Mouse (Mus musculus): ENCODE data around the gene Hexb. TPM values are rescaled to one million over a fixed set of nuclear protein-coding genes. Genes with fewer than 3 reads are reported as not detected.

Gene Hexb
- polyA plus RNA-seq, 1 experiment from 2014 or later = 26.6 TPM

- H3K27ac ChIP-seq (ENCODE audit: low read depth, low read length) = peak within 1 kb of the TSS; percentile 98
- DNase-seq (ENCODE audit: low spot score) (peak; percentile 97), ATAC-seq (ENCODE audit: low FRiP score) (peak; percentile 93)
- peak within 1 kb of the TSS; percentile 94 for H3K4me3 ChIP-seq (ENCODE audit: low read depth, low read length)
- WGBS = under 1% methylated on average over 62 of the region's 89 CpGs
- H3K4me1 ChIP-seq (replicated peaks; ENCODE audit: control insufficient read depth, insufficient read depth, low read length) = peaks cover 16% of the 10 kb centered on the region
- peak within 1 kb of the TSS; percentile 86 for H3K4me2 ChIP-seq (replicated peaks; ENCODE audit: low read depth, low read length)
- H3K36me3 ChIP-seq (ENCODE audit: control insufficient read depth, insufficient read depth, low read length) = peaks cover under 1% of the 10 kb centered on the region
- H3K9me3 ChIP-seq (ENCODE audit: control insufficient read depth, low read length) = no peaks in the 10 kb centered on the region
- peak within 1 kb of the TSS; percentile 93 for H3K9ac ChIP-seq (ENCODE audit: low read depth, low read length)
- no peaks in the 10 kb centered on the region for H3K27me3 ChIP-seq (ENCODE audit: control insufficient read depth, insufficient read depth, low read length)
Observed at GRCm38 (mm10) chr13:97240965-97241786, 43.0 kb upstream of the Hexb start, which contains the start of gene Enc1. Gene Enc1, plus strand, starts transcription at chr13:97241105.

GRCm38 (mm10) chr13:97240279-97240964, 42.3 kb upstream of the Hexb start:
- DNase-seq (ENCODE audit: low spot score) = peak; percentile 86
- H3K4me2 ChIP-seq (replicated peaks; ENCODE audit: low read depth, low read length) = peak overlapping the region; percentile 86
- H3K36me3 ChIP-seq (ENCODE audit: control insufficient read depth, insufficient read depth, low read length) = no peaks in the 10 kb centered on the region; the same call in 1 of the 2 replicates
- no peaks in the 10 kb centered on the region for H3K9me3 ChIP-seq (ENCODE audit: control insufficient read depth, low read length)
- peak overlapping the region; percentile 98 for H3K27ac ChIP-seq (ENCODE audit: low read depth, low read length)
- ATAC-seq (ENCODE audit: low FRiP score) = peak; percentile 74
- peaks cover 15% of the 10 kb centered on the region for H3K4me1 ChIP-seq (replicated peaks; ENCODE audit: control insufficient read depth, insufficient read depth, low read length)
- peak overlapping the region; percentile 94 for H3K4me3 ChIP-seq (ENCODE audit: low read depth, low read length)
- no peaks in the 10 kb centered on the region for H3K27me3 ChIP-seq (ENCODE audit: control insufficient read depth, insufficient read depth, low read length)
- H3K9ac ChIP-seq (ENCODE audit: low read depth, low read length) = peak overlapping the region; percentile 93
- WGBS = 0% methylated on average over 35 of the region's 36 CpGs

GRCm38 (mm10) chr13:97239343-97240180, 41.4 kb upstream of the Hexb start:
- no peak for ATAC-seq (ENCODE audit: low FRiP score)

GRCm38 (mm10) chr13:97238181-97238981, 40.2 kb upstream of the Hexb start:
- ATAC-seq (ENCODE audit: low FRiP score) (no peak), DNase-seq (ENCODE audit: low spot score) (no peak)

More at GRCm38 (mm10) chr13:97239343-97240180, 41.4 kb upstream of the Hexb start:
- Histone ChIP-seq H3K4me1 (replicated peaks; ENCODE audit: control insufficient read depth, insufficient read depth, low read length) (peaks cover 12% of the 10 kb centered on the region), H3K9me3 (ENCODE audit: control insufficient read depth, low read length) (no peaks in the 10 kb centered on the region), H3K4me2 (replicated peaks; ENCODE audit: low read depth, low read length) (peak overlapping the region; percentile 17), H3K9ac (ENCODE audit: low read depth, low read length) (peak overlapping the region; percentile 28), H3K27ac (ENCODE audit: low read depth, low read length) (peak overlapping the region; percentile 98), H3K27me3 (ENCODE audit: control insufficient read depth, insufficient read depth, low read length) (no peaks in the 10 kb centered on the region), H3K36me3 (ENCODE audit: control insufficient read depth, insufficient read depth, low read length) (no peaks in the 10 kb centered on the region), H3K4me3 (ENCODE audit: low read depth, low read length) (no peak overlapping the region)
- peak; percentile 71 for DNase-seq (ENCODE audit: low spot score)
- 9% methylated on average over 23 of the region's 23 CpGs for WGBS

GRCm38 (mm10) chr13:97237700-97238099, 39.5 kb upstream of the Hexb start:
- H3K4me1 ChIP-seq (replicated peaks; ENCODE audit: control insufficient read depth, insufficient read depth, low read length) = peaks cover 8% of the 10 kb centered on the region; the same call in 1 of the 2 replicates
- H3K27ac ChIP-seq (ENCODE audit: low read depth, low read length) = peak overlapping the region; percentile 48; the same call in 1 of the 2 replicates
- no peak overlapping the region for H3K4me2 ChIP-seq (replicated peaks; ENCODE audit: low read depth, low read length)
- no peaks in the 10 kb centered on the region for H3K36me3 ChIP-seq (ENCODE audit: control insufficient read depth, insufficient read depth, low read length)
- DNase-seq (ENCODE audit: low spot score) (no peak), ATAC-seq (ENCODE audit: low FRiP score) (no peak)
- H3K4me3 ChIP-seq (ENCODE audit: low read depth, low read length) = no peak overlapping the region
- 47% methylated on average over 3 of the region's 3 CpGs for WGBS
- H3K9me3 ChIP-seq (ENCODE audit: control insufficient read depth, low read length) = no peaks in the 10 kb centered on the region
- no peaks in the 10 kb centered on the region for H3K27me3 ChIP-seq (ENCODE audit: control insufficient read depth, insufficient read depth, low read length)
- H3K9ac ChIP-seq (ENCODE audit: low read depth, low read length) = no peak overlapping the region

More at GRCm38 (mm10) chr13:97238181-97238981, 40.2 kb upstream of the Hexb start:
- H3K36me3 ChIP-seq (ENCODE audit: control insufficient read depth, insufficient read depth, low read length) = no peaks in the 10 kb centered on the region
- H3K27me3 ChIP-seq (ENCODE audit: control insufficient read depth, insufficient read depth, low read length) = no peaks in the 10 kb centered on the region
- no peak overlapping the region for H3K9ac ChIP-seq (ENCODE audit: low read depth, low read length)
- no peak overlapping the region for H3K4me2 ChIP-seq (replicated peaks; ENCODE audit: low read depth, low read length)
- H3K4me1 ChIP-seq (replicated peaks; ENCODE audit: control insufficient read depth, insufficient read depth, low read length) = peaks cover 8% of the 10 kb centered on the region; the same call in 1 of the 2 replicates
- no peaks in the 10 kb centered on the region for H3K9me3 ChIP-seq (ENCODE audit: control insufficient read depth, low read length)
- WGBS = 68% methylated on average over 16 of the region's 16 CpGs
- H3K4me3 ChIP-seq (ENCODE audit: low read depth, low read length) = no peak overlapping the region
- peak overlapping the region; percentile 48; the same call in 1 of the 2 replicates for H3K27ac ChIP-seq (ENCODE audit: low read depth, low read length)

GRCm38 (mm10) chr13:97235911-97236310, 37.8 kb upstream of the Hexb start:
- H3K4me3 ChIP-seq (ENCODE audit: low read depth, low read length) = no peak overlapping the region
- H3K27me3 ChIP-seq (ENCODE audit: control insufficient read depth, insufficient read depth, low read length) = no peaks in the 10 kb centered on the region
- H3K36me3 ChIP-seq (ENCODE audit: control insufficient read depth, insufficient read depth, low read length) = no peaks in the 10 kb centered on the region
- H3K9me3 ChIP-seq (ENCODE audit: control insufficient read depth, low read length) = no peaks in the 10 kb centered on the region
- H3K4me2 ChIP-seq (replicated peaks; ENCODE audit: low read depth, low read length) = no peak overlapping the region
- ATAC-seq (ENCODE audit: low FRiP score) (no peak), DNase-seq (ENCODE audit: low spot score) (no peak)
- H3K4me1 ChIP-seq (replicated peaks; ENCODE audit: control insufficient read depth, insufficient read depth, low read length) = peaks cover 8% of the 10 kb centered on the region; the same call in 1 of the 2 replicates
- H3K9ac ChIP-seq (ENCODE audit: low read depth, low read length) = no peak overlapping the region
- 78% methylated on average over 6 of the region's 6 CpGs for WGBS
- H3K27ac ChIP-seq (ENCODE audit: low read depth, low read length) = no peak overlapping the region

GRCm38 (mm10) chr13:97234785-97235417, 36.7 kb upstream of the Hexb start:
- peak overlapping the region; percentile 10; the same call in 1 of the 2 replicates for H3K4me3 ChIP-seq (ENCODE audit: low read depth, low read length)
- ATAC-seq (ENCODE audit: low FRiP score) = peak; percentile 67
- H3K9ac ChIP-seq (ENCODE audit: low read depth, low read length) = peak overlapping the region; percentile 57; the same call in 1 of the 2 replicates

More at GRCm38 (mm10) chr13:97234785-97235417, 36.7 kb upstream of the Hexb start:
- H3K27ac ChIP-seq (ENCODE audit: low read depth, low read length) = no peak overlapping the region
- no peaks in the 10 kb centered on the region for H3K27me3 ChIP-seq (ENCODE audit: control insufficient read depth, insufficient read depth, low read length)
- H3K4me1 ChIP-seq (replicated peaks; ENCODE audit: control insufficient read depth, insufficient read depth, low read length) = peaks cover 8% of the 10 kb centered on the region; the same call in 1 of the 2 replicates
- no peaks in the 10 kb centered on the region for H3K36me3 ChIP-seq (ENCODE audit: control insufficient read depth, insufficient read depth, low read length)
- no peaks in the 10 kb centered on the region for H3K9me3 ChIP-seq (ENCODE audit: control insufficient read depth, low read length)
- 18% methylated on average over 17 of the region's 17 CpGs for WGBS
- peak; percentile 92 for DNase-seq (ENCODE audit: low spot score)
- peak overlapping the region; percentile 41 for H3K4me2 ChIP-seq (replicated peaks; ENCODE audit: low read depth, low read length)

Data from hindbrain, embryonic 11.5 days (tissue).